Mouse (Mus musculus): ENCODE measurements around the gene Timm50. TPM values are rescaled to one million over a fixed set of nuclear protein-coding genes. Genes with fewer than 3 reads are reported as not detected.

Gene Timm50
- polyA plus RNA-seq, 1 experiment from 2014 or later, result 149 TPM

GRCm38 (mm10) chr7:28321974-28322720 lies 10.3 kb upstream of the Timm50 start:
- Histone ChIP-seq H3K27ac (replicated peaks) (no peak overlapping the region), H3K9me3 (no peaks in the 10 kb centered on the region), H3K27me3 (no peaks in the 10 kb centered on the region), H3K9ac (replicated peaks) (no peak overlapping the region), H3K4me2 (replicated peaks) (no peak overlapping the region), H3K4me3 (no peak overlapping the region), H3K36me3 (peaks cover 98% of the 10 kb centered on the region), H3K4me1 (no peaks in the 10 kb centered on the region)
- 95% methylated on average over 15 of the region's 15 CpGs for WGBS
- ATAC-seq (replicated peaks), result no peak

- no peak overlapping the region for H3K27ac ChIP-seq (replicated peaks)
- H3K9ac ChIP-seq (replicated peaks), result no peak overlapping the region
- peaks cover 97% of the 10 kb centered on the region for H3K36me3 ChIP-seq
- H3K4me3 ChIP-seq, result no peak overlapping the region
- H3K4me2 ChIP-seq (replicated peaks), result no peak overlapping the region
- H3K27me3 ChIP-seq, result no peaks in the 10 kb centered on the region
- 96% methylated on average over 17 of the region's 17 CpGs for WGBS
- no peak for ATAC-seq (replicated peaks)
- no peaks in the 10 kb centered on the region for H3K4me1 ChIP-seq
- no peaks in the 10 kb centered on the region for H3K9me3 ChIP-seq
These were observed 6.8 kb upstream of the Timm50 start for GRCm38 (mm10) chr7:28318714-28319113.

GRCm38 (mm10) chr7:28318036-28318435 lies 6.2 kb upstream of the Timm50 start:
- no peak overlapping the region for H3K4me2 ChIP-seq (replicated peaks)
- H3K9me3 ChIP-seq, result no peaks in the 10 kb centered on the region
- no peak for ATAC-seq (replicated peaks)
- no peaks in the 10 kb centered on the region for H3K4me1 ChIP-seq
- 89% methylated on average over 3 of the region's 3 CpGs for WGBS
- no peaks in the 10 kb centered on the region for H3K27me3 ChIP-seq
- H3K27ac ChIP-seq (replicated peaks), result no peak overlapping the region
- H3K36me3 ChIP-seq, result peaks cover 90% of the 10 kb centered on the region
- H3K9ac ChIP-seq (replicated peaks), result no peak overlapping the region
- no peak overlapping the region for H3K4me3 ChIP-seq

GRCm38 (mm10) chr7:28311151-28311925 lies 534 bp downstream of the Timm50 start:
- ATAC-seq (replicated peaks), result peak; percentile 64
- Histone ChIP-seq H3K27ac (replicated peaks) (peak overlapping the region; percentile 79), H3K36me3 (peaks cover 61% of the 10 kb centered on the region), H3K9me3 (no peaks in the 10 kb centered on the region), H3K4me2 (replicated peaks) (peak overlapping the region; percentile 87), H3K4me1 (peaks cover 22% of the 10 kb centered on the region), H3K4me3 (peak overlapping the region; percentile 89), H3K9ac (replicated peaks) (peak overlapping the region; percentile 85), H3K27me3 (no peaks in the 10 kb centered on the region)
- WGBS, result 4% methylated on average over 35 of the region's 35 CpGs

GRCm38 (mm10) chr7:28309737-28310136 lies 2.1 kb downstream of the Timm50 start:
- Histone ChIP-seq H3K27me3 (no peaks in the 10 kb centered on the region), H3K9me3 (no peaks in the 10 kb centered on the region), H3K4me2 (replicated peaks) (no peak overlapping the region), H3K4me3 (no peak overlapping the region), H3K27ac (replicated peaks) (no peak overlapping the region), H3K4me1 (peaks cover 22% of the 10 kb centered on the region), H3K9ac (replicated peaks) (no peak overlapping the region), H3K36me3 (peaks cover 61% of the 10 kb centered on the region)
- 81% methylated on average over 9 of the region's 9 CpGs for WGBS
- ATAC-seq (replicated peaks), result no peak

GRCm38 (mm10) chr7:28306216-28306615 lies 5.7 kb downstream of the Timm50 start:
- H3K36me3 ChIP-seq, result peaks cover 55% of the 10 kb centered on the region
- 96% methylated on average over 8 of the region's 8 CpGs for WGBS
- no peak for ATAC-seq (replicated peaks)
- no peaks in the 10 kb centered on the region for H3K9me3 ChIP-seq
- no peak overlapping the region for H3K4me2 ChIP-seq (replicated peaks)
- H3K9ac ChIP-seq (replicated peaks), result no peak overlapping the region
- no peaks in the 10 kb centered on the region for H3K27me3 ChIP-seq
- H3K4me1 ChIP-seq, result peaks cover 34% of the 10 kb centered on the region
- H3K4me3 ChIP-seq, result no peak overlapping the region
- H3K27ac ChIP-seq (replicated peaks), result no peak overlapping the region

- H3K9ac ChIP-seq (replicated peaks), result no peak overlapping the region
- no peak for ATAC-seq (replicated peaks)
These were observed 6.2 kb downstream of the Timm50 start for GRCm38 (mm10) chr7:28305641-28306040.

GRCm38 (mm10) chr7:28301616-28302433 lies 10.0 kb downstream of the Timm50 start, which contains the start of gene Dll3:
Gene Dll3, minus strand, starts transcription at chr7:28302238.
- peak; percentile 59 for ATAC-seq (replicated peaks)
- Histone ChIP-seq H3K27ac (replicated peaks) (peak within 1 kb of the TSS; percentile 73), H3K9ac (replicated peaks) (peak within 1 kb of the TSS; percentile 52), H3K4me1 (peaks cover 34% of the 10 kb centered on the region), H3K9me3 (no peaks in the 10 kb centered on the region), H3K27me3 (peaks cover 8% of the 10 kb centered on the region; the same call in 1 of the 2 replicates), H3K36me3 (peaks cover 22% of the 10 kb centered on the region), H3K4me3 (peak within 1 kb of the TSS; percentile 42), H3K4me2 (replicated peaks) (peak within 1 kb of the TSS; percentile 63)
- WGBS, result 1% methylated on average over 30 of the region's 30 CpGs

More at GRCm38 (mm10) chr7:28305641-28306040, 6.2 kb downstream of the Timm50 start:
- Histone ChIP-seq H3K36me3 (peaks cover 55% of the 10 kb centered on the region), H3K4me2 (replicated peaks) (no peak overlapping the region), H3K27ac (replicated peaks) (no peak overlapping the region), H3K4me3 (no peak overlapping the region), H3K4me1 (peaks cover 31% of the 10 kb centered on the region), H3K27me3 (no peaks in the 10 kb centered on the region), H3K9me3 (no peaks in the 10 kb centered on the region)
- WGBS, result 91% methylated on average over 10 of the region's 10 CpGs

GRCm38 (mm10) chr7:28298837-28299625 lies 12.8 kb downstream of the Timm50 start:
- Histone ChIP-seq H3K9me3 (no peaks in the 10 kb centered on the region), H3K36me3 (no peaks in the 10 kb centered on the region), H3K4me2 (replicated peaks) (peak overlapping the region; percentile 63), H3K27ac (replicated peaks) (no peak overlapping the region), H3K27me3 (peaks cover 15% of the 10 kb centered on the region; the same call in 1 of the 2 replicates), H3K4me1 (peaks cover 43% of the 10 kb centered on the region), H3K4me3 (peak overlapping the region; percentile 23), H3K9ac (replicated peaks) (peak overlapping the region; percentile 12; the same call in 1 of the 2 replicates)
- 8% methylated on average over 43 of the region's 43 CpGs for WGBS
- no peak; the same call in 1 of the 2 replicates for ATAC-seq (replicated peaks)

- Histone ChIP-seq H3K36me3 (no peaks in the 10 kb centered on the region), H3K9ac (replicated peaks) (peak overlapping the region; percentile 62), H3K27ac (replicated peaks) (no peak overlapping the region), H3K4me3 (peak overlapping the region; percentile 67), H3K4me1 (peaks cover 35% of the 10 kb centered on the region), H3K9me3 (no peaks in the 10 kb centered on the region), H3K4me2 (replicated peaks) (peak overlapping the region; percentile 77), H3K27me3 (peaks cover 55% of the 10 kb centered on the region)
- WGBS, result under 1% methylated on average over 63 of the region's 63 CpGs
- peak; percentile 76 for ATAC-seq (replicated peaks)
These were observed 17.4 kb downstream of the Timm50 start for GRCm38 (mm10) chr7:28294481-28294880.

All from forebrain, embryonic 15.5 days (tissue).